In the genomic region with DNA sequence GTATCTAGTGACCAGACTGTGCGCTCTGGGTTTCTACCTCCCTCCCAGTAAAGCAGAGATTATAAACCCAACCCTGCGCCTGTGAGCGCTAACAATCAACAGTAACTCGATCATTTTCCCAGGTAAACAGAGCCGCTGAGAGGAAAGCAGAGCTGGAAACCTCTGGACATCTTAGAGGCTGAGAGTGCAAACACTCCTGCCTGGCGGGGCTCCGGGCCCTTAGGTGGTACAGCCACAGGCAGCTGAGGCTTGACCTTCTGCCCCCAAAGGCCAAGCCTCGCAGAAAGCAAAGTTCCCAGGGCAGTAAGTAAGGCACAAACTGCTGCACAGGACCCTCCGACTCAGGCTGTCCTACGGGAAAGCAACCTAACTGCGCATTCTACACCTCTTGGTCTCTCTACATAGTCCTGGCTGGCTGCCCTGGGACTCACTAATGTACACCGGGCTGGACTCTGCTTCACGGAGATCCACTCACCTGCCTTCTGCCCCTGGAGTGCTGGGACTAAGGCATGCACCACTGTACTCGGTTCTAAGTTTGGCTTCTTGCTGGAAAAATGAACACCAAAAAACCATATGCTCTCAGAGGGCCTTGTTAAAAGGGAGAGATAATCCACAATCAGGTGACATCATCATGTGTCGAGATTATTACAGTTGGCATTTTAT, we compare ENCODE assay signal across 16 mouse cellular contexts. TPM values are rescaled to one million over a fixed set of nuclear protein-coding genes. Genes with fewer than 3 reads are reported as not detected.
DNase-seq lines count a peak whose midpoint lies in the region; ATAC-seq and TF ChIP-seq lines count a peak whose summit lies in the region.
"Had no signal": no experiment of that assay in that cellular context is flagged by ENCODE, and none has a peak within 500 bp of the region (broad histone marks: within the 10 kb centered on the region; RNA-seq: fewer than 3 reads in every experiment).

No protein-coding gene starts in this region.

- no peak overlapping the region for H3K9ac ChIP-seq in intestine, embryonic 16.5 days (ENCODE audit: low read depth, low read length)
- H3K9ac ChIP-seq in intestine, postnatal 0 days (ENCODE audit: low read depth, low read length): no peak overlapping the region
- H3K9ac ChIP-seq in embryonic facial prominence, embryonic 13.5 days: no peak overlapping the region
- H3K9ac ChIP-seq in liver, postnatal 0 days (replicated peaks): 0 out of 2 replicates have a peak overlapping the region, but pooled peaks have one; percentile 16
- H3K9ac ChIP-seq: forebrain, embryonic 12.5 days; intestine, embryonic 15.5 days had no signal

- no peaks in the 10 kb centered on the region for H3K27me3 ChIP-seq in intestine, embryonic 16.5 days (replicated peaks; ENCODE audit: control insufficient read depth, insufficient read depth, low read length)
- no peaks in the 10 kb centered on the region for H3K27me3 ChIP-seq in intestine, postnatal 0 days (replicated peaks; ENCODE audit: control insufficient read depth, insufficient read depth, low read length)
- H3K27me3 ChIP-seq in embryonic facial prominence, embryonic 13.5 days: no peaks in the 10 kb centered on the region
- no peaks in the 10 kb centered on the region for H3K27me3 ChIP-seq in liver, postnatal 0 days (ENCODE audit: insufficient read depth, low read length)
- H3K27me3 ChIP-seq: CH12.LX; intestine, embryonic 15.5 days had no signal

- DNase-seq in liver, postnatal 0 days: no peak
- DNase-seq in embryo, embryonic 10 days (ENCODE audit: low spot score): no peak
- no peak for DNase-seq in frontal cortex, adult 2 months (ENCODE audit: extremely low spot score in 1 of 2, low spot score in 1 of 2)
- DNase-seq: adrenal gland, postnatal 36 days; cerebellum, adult 11 months; left cerebral cortex, postnatal 4 days; thymus, adult 18-20 months had no signal

- 55% methylated on average over 15 of the region's 15 CpGs for WGBS in intestine, embryonic 16.5 days
- 62% methylated on average over 15 of the region's 15 CpGs for WGBS in intestine, postnatal 0 days
- WGBS in embryonic facial prominence, embryonic 13.5 days: 55% methylated on average over 15 of the region's 15 CpGs
- WGBS in liver, postnatal 0 days (ENCODE audit: insufficient replicate concordance): 56% methylated on average over 15 of the region's 15 CpGs

- no peak overlapping the region for H3K4me3 ChIP-seq in intestine, embryonic 16.5 days (ENCODE audit: low read length)
- H3K4me3 ChIP-seq in intestine, postnatal 0 days (ENCODE audit: low read depth, low read length): no peak overlapping the region
- no peak overlapping the region for H3K4me3 ChIP-seq in brown adipose tissue, adult 24 weeks (ENCODE audit: insufficient read depth, low read depth, low read length)
- no peak overlapping the region for H3K4me3 ChIP-seq in embryonic facial prominence, embryonic 13.5 days
- no peak overlapping the region for H3K4me3 ChIP-seq in liver, postnatal 0 days (ENCODE audit: low read depth, low read length)
- H3K4me3 ChIP-seq: forebrain, embryonic 12.5 days; intestine, embryonic 15.5 days had no signal

- no peaks in the 10 kb centered on the region for H3K36me3 ChIP-seq in intestine, embryonic 16.5 days (ENCODE audit: control insufficient read depth, insufficient read depth, low read length)
- no peaks in the 10 kb centered on the region for H3K36me3 ChIP-seq in intestine, postnatal 0 days (ENCODE audit: control insufficient read depth, insufficient read depth)
- no peaks in the 10 kb centered on the region for H3K36me3 ChIP-seq in embryonic facial prominence, embryonic 13.5 days
- H3K36me3 ChIP-seq in liver, postnatal 0 days (replicated peaks; ENCODE audit: insufficient read depth, low read length): no peaks in the 10 kb centered on the region; the same call in 1 of the 2 replicates
- H3K36me3 ChIP-seq: forebrain, embryonic 12.5 days; intestine, embryonic 15.5 days had no signal

- TF ChIP-seq EP300 in liver, postnatal 0 days (IDR thresholded peaks at IDR 0.05; ENCODE audit: low read depth): no peak

- H3K27ac ChIP-seq in intestine, embryonic 16.5 days (ENCODE audit: low read length): peak overlapping the region; percentile 34
- H3K27ac ChIP-seq in intestine, postnatal 0 days (ENCODE audit: low read depth, low read length): no peak overlapping the region
- H3K27ac ChIP-seq in brown adipose tissue, adult 24 weeks (replicated peaks; ENCODE audit: low read depth, low read length): peak overlapping the region; percentile 54
- H3K27ac ChIP-seq in embryonic facial prominence, embryonic 13.5 days: 0 out of 2 replicates have a peak overlapping the region, but pooled peaks have one; percentile 22
- H3K27ac ChIP-seq in liver, postnatal 0 days (ENCODE audit: low read depth): peak overlapping the region; percentile 71
- H3K27ac ChIP-seq: forebrain, embryonic 12.5 days; intestine, embryonic 15.5 days had no signal

- H3K4me1 ChIP-seq in intestine, embryonic 16.5 days (ENCODE audit: control insufficient read depth, insufficient read depth, low read length): peaks cover 71% of the 10 kb centered on the region
- H3K4me1 ChIP-seq in intestine, postnatal 0 days (replicated peaks; ENCODE audit: control insufficient read depth, insufficient read depth, low read length): peaks cover 33% of the 10 kb centered on the region
- H3K4me1 ChIP-seq in brown adipose tissue, adult 24 weeks (ENCODE audit: control insufficient read depth, insufficient read depth, insufficient read length, low read length): peaks cover 49% of the 10 kb centered on the region
- peaks cover 78% of the 10 kb centered on the region for H3K4me1 ChIP-seq in embryonic facial prominence, embryonic 13.5 days
- H3K4me1 ChIP-seq in liver, postnatal 0 days (ENCODE audit: insufficient read depth): peaks cover 65% of the 10 kb centered on the region

- H3K4me2 ChIP-seq in intestine, embryonic 16.5 days (ENCODE audit: low read depth, low read length): no peak overlapping the region
- no peak overlapping the region for H3K4me2 ChIP-seq in intestine, postnatal 0 days (replicated peaks; ENCODE audit: low read depth)
- H3K4me2 ChIP-seq in embryonic facial prominence, embryonic 13.5 days: no peak overlapping the region
- 0 out of 2 replicates have a peak overlapping the region, but pooled peaks have one; percentile 18 for H3K4me2 ChIP-seq in liver, postnatal 0 days (ENCODE audit: low read depth, low read length)
- H3K4me2 ChIP-seq: forebrain, embryonic 12.5 days; intestine, embryonic 15.5 days; midbrain, embryonic 11.5 days had no signal

- ATAC-seq in intestine, embryonic 16.5 days: no peak
- ATAC-seq in intestine, postnatal 0 days: no peak
- no peak for ATAC-seq in embryonic facial prominence, embryonic 13.5 days (ENCODE audit: insufficient number of reproducible peaks, insufficient read depth, low FRiP score, low TSS enrichment, low read depth)
- ATAC-seq in liver, postnatal 0 days: no peak
- ATAC-seq in megakaryocyte progenitor cell, adult 5-6 weeks (replicated peaks; ENCODE audit: poor library complexity): no peak
- ATAC-seq: intestine, embryonic 15.5 days had no signal

- no peaks in the 10 kb centered on the region for H3K9me3 ChIP-seq in intestine, embryonic 16.5 days (ENCODE audit: control insufficient read depth, low read length)
- no peaks in the 10 kb centered on the region for H3K9me3 ChIP-seq in intestine, postnatal 0 days (ENCODE audit: control insufficient read depth)
- no peaks in the 10 kb centered on the region for H3K9me3 ChIP-seq in embryonic facial prominence, embryonic 13.5 days
- no peaks in the 10 kb centered on the region for H3K9me3 ChIP-seq in liver, postnatal 0 days (ENCODE audit: low read length)
- H3K9me3 ChIP-seq: forebrain, embryonic 12.5 days; intestine, embryonic 15.5 days had no signal

- TF ChIP-seq CTCF in intestine, postnatal 0 days (IDR thresholded peaks at IDR 0.05; ENCODE audit: low read depth): no peak
- no peak for TF ChIP-seq CTCF in liver, postnatal 0 days (IDR thresholded peaks at IDR 0.05; ENCODE audit: low read depth)

RNA-seq across cellular contexts. Expression of a gene that starts 41.6 kb away (rescaled TPM):
- 15.7 and 22.2 TPM in 2 replicates for polyA plus RNA-seq in intestine, embryonic 16.5 days (2015; fragmentation: Nextera tagmentation; extraction: Ambion mirVana)
- polyA plus RNA-seq in intestine, postnatal 0 days (2015; fragmentation: Nextera tagmentation; extraction: Ambion mirVana): 16.7 and 18.1 TPM in 2 replicates
- polyA plus RNA-seq in brown adipose tissue, adult 24 weeks (2012; ENCODE audit: insufficient read depth, insufficient read length, missing spikeins): 17.3 and 25.1 TPM in 2 replicates
- polyA plus RNA-seq in embryonic facial prominence, embryonic 13.5 days (2015; fragmentation: Nextera tagmentation; extraction: Ambion mirVana): 17.7 and 20.8 TPM in 2 replicates
- 16.4 and 16.6 TPM in 2 replicates for polyA plus RNA-seq in liver, postnatal 0 days (2015; fragmentation: Nextera tagmentation; extraction: Ambion mirVana)
- polyA plus RNA-seq in frontal cortex, adult 2 months (2012; rRNA removed): 18.0 and 21.5 TPM in 2 replicates
- total RNA-seq in megakaryocyte progenitor cell, adult 5-6 weeks (2015): 23.3 and 24.7 TPM in 2 replicates
- 18.2 and 20.0 TPM in 2 replicates for total RNA-seq in megakaryocyte progenitor cell, adult 5-6 weeks (2017)
